Mouse (Mus musculus) adrenal gland, adult 2 months (tissue): Measurements from ENCODE around the gene Id3. TPM values are rescaled to one million over a fixed set of nuclear protein-coding genes. Genes with fewer than 3 reads are reported as not detected.

Source experiments
- DNase-seq: peaks from one replicate; pipeline ENCODE4 v3.0.0; 2021
- polyA plus RNA-seq: library from polyadenylated mRNA; depleted of rRNA; stranded (reverse); fragments of >200 nt; gene quantifications from 2 replicates; pipeline ENCODE4 v1.2.3, GENCODE M21; 2012
- total RNA-seq, 2 experiments: library from RNA; stranded (reverse); gene quantifications; 2 replicates each; pipeline ENCODE4 v1.2.3; 2021

Gene Id3
- total and polyA plus RNA-seq, 3 experiments = 31.5 to 235 (median 70.5) TPM

DNA sequence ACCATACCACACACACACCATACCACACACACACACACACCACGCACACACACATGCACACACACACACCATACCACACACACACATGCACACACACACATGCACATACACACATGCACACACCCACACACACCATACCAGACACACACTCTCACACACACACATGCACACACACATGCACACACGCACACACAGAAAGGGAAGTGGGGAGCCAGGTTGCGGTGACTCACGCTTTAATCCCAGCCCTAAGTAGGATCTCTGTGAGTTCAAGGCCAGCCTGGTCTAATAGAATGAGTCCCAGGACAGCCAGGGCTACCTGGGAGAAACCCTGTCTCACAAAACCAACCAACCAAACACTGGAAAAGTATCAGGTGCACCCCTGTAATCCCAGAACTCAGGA is 18.7 kb upstream of the Id3 start:
- DNase-seq = no peak

DNA sequence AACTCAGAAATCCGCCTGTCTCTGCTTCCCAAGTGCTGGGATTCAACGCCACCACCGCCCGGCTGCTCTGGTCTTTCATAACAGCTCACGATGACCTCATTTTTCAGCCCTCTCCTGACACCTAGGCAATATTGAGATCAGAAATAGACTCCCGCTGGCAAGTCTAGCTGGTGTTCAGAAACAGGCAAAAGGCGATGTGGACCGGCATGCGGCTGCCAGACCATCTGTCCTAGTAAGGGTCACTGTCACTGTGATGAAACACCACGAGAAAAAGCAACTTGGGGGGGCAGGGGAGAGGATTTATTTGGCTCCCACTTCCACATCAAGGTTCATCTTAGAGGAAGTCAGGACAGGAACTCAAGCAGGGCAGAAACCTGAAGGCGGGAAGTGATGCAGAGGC is 17.8 kb upstream of the Id3 start:
- DNase-seq = no peak

DNA sequence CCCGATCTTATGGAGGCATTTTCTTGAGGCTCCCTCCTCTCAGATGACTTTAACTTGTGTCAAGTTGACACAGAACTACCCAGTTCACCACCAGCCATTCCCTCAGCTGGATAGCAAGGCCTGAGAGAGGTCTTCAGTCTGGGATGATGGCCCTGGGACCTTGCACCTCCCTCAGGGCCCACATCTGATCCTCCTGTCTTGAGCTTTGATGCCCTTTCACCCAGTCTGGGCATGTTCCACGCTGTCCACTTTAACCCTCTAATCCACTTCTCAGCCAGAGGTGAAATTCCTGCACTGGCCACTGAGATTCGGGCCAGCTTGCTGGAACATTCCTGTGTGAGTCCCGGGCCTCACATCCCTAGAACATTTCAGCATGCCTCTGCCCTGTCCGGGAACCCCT is 17.3 kb upstream of the Id3 start:
- no peak for DNase-seq

DNA sequence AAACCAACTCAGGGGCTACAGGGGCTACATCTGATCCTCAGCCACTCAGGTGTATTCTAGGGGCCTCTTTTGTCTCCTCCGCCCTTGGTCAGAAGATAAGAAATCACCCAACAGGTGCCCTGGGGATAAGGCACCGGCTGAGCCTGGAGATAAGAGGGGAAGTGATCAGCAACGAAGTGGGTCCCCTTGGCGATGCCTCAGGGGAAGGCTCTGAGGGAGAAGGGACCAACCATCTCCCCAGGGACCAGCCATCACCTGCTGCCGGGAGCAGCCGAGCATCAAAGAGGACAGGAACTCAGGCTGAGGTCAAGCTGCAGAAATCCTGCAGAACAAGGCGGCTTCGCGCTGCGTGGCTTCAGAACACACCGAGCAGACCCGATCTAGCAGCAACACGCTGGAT is 15.6 kb upstream of the Id3 start:
- no peak for DNase-seq

DNA sequence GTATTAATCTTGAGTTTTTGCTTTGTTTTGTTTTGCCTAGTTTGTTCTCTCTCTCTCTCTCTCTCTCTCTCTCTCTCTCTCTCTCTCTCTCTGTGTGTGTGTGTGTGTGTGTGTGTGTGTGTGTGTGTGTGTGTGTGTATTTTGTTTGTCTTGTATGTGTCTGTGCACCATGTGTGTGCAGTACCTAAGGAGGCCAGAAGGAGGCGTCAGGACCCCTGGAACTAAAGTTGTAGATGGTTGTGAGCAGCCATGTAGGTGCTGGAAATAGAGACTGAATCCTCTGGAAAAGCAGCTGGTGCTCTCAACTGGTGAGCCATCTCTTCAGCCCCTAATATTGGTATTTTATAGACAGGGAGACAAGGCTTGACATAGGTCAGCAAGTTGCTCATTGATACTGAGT is 13.5 kb upstream of the Id3 start:
- DNase-seq = no peak

DNA sequence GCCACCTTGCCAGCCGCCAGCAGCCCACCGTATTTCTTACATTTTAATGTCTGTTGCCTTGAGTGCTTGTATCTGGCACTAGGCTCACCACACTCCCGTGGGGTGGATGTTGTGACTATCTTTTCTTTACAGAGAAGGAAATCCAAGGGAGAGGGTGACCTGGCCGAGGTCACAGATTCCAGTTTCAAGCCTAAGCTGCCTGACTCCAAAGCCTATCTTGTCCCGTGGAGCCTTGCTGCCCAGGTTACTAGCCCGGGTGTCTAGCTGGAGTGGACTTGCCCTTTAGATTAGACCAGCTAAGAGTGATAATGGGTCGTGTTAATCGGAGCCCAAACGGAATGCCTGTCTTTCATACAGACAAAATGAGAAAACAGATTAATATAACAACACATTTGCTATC is 9.5 kb upstream of the Id3 start:
- DNase-seq = no peak

DNA sequence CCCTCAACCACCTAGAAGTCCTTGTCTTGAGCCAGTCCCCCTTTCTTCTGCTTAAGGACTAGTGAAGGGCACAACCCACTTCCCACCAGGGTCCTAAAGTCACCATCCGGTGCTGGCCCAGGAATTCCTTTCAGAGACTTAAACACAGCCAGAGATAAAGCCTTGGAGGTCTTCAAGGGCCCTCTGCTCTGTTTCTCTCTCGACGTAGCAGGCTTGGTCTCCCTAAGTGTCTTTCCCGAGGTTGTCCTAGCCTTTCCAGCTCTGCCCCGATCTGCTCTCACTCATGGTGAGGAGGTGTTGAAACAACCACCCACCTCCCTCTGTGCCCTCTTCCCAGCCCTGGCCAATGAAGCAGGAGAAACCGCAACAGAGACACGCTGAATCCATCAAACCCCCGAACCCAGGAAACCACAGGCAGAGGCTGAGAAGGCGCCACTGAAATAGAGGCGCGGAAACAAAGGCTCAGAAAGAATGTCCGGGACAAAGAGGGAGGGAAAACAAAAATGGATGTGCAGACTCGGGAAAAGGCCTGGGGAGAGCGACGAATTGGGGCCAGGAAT is 8.8 kb upstream of the Id3 start:
- peak; percentile 37 for DNase-seq

DNA sequence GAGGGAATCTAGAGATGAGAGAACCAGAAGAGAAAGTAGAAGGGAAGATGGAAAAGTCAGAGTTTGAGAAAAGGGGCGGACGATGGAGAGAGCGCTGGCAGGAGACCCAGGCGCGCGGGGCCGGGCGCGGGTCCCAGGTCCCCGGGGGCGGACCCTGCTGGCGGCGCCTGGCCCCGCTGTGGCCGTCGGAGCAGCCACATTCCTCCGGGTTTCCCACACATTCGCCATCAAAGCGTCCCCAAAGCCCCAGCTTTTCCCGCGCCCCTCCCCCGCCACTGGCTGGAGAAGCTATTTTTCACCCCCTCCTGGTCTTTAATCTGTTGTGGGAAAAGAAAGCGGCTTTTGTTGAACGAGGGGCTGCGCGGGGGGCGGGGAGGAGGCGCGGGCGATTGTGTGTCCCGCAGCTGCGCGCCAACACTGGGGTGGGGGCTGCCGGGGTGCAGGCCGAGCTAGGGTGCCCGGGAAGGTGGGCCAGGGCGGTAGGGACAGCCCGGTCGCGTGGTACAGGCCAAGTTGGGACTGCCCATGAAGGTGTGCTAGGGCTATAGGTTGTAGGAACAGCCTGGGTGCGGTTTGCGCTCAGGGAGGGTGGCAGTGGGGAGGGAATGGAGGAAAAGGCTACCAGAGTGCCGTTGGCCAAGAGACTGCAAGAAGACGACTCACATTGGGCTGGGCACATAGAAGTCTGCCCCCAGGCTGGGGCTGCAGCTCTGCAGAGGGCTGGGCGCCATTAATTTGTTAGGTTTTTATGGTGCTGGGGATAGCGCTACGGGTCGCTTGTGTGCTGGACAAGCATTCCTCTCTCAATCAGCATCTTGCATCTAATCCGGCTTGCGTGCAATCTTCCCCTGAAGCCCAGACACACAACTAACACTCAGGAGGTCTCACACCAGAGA is 8.1 kb upstream of the Id3 start:
- DNase-seq = peak; percentile 56

DNA sequence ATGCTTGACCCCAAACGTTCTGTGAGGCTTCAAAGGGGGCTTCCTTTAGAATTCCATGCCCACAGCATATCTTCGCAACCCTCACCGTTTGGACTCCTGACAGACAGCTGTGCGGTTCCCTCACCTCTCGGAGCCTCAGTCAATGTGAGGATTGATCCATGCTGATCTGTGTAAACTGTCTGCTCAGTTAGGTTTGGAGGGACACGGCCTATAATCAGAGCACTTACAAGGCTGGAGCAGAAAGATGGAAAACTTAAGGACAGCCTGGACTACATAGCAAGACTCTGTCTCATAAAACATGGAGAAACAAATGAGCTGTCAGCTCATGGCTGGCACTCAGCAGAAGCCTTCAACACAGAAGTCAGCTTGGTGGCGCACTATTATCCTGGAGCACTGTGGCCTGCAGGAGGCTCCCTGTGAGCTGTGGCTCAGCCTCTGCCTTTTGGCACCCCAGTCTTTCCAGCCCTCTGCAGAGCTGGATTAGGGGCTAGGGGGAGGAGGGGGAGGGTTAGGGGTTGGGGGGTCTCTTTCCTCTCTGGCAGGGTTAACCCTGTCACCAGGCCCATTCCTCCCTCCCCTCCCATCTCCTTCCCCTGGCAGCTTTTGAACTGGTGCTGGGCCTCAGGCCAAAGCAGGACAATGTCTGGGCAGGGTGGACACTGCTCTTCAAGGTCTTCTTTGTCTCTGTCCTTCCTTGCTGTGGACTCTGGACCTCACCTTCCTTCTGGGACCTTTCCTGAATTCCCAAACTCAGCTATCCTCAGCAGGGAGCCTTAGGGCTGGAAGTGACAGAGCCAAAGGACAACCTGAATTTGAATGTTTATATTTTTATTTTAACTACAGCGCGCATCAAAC is 7.2 kb upstream of the Id3 start:
- peak; percentile 61 for DNase-seq

DNA sequence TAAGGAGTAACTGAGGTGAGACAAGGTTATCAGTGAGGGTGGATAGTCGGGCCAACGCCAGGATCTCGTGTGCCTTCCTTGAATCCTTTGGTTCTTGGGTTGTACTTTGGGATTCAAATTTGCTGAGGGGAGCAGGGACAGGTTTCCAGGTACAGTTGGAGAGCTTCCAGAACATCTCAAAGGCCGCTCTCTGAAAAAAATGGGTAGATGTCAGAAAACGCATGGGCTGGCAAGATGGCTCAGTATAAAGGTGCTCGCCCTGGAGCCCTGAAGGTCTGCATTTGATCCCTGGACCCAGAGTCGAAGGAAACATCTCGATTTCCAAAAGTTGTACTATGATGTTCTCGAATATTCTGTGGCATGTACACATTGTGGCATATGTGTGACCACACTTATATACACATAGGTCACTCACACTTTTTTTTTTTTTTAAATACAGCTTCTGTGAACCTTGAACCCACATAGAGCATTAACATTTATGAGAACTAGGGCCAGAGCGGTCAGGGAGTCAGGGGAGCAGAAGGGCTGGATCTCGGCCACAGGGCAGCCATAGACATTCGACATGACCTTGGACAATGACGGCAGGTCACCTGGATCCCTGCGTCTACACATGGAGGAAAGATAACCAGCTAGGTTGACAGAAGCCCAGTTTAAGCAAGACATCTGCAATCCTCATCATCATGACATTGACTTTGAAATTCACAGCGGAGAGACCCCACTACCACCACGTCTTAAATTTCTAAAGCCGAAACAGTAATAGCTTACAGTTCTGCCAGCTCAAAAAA is 3.8 kb upstream of the Id3 start:
- DNase-seq = peak; percentile 47

DNA sequence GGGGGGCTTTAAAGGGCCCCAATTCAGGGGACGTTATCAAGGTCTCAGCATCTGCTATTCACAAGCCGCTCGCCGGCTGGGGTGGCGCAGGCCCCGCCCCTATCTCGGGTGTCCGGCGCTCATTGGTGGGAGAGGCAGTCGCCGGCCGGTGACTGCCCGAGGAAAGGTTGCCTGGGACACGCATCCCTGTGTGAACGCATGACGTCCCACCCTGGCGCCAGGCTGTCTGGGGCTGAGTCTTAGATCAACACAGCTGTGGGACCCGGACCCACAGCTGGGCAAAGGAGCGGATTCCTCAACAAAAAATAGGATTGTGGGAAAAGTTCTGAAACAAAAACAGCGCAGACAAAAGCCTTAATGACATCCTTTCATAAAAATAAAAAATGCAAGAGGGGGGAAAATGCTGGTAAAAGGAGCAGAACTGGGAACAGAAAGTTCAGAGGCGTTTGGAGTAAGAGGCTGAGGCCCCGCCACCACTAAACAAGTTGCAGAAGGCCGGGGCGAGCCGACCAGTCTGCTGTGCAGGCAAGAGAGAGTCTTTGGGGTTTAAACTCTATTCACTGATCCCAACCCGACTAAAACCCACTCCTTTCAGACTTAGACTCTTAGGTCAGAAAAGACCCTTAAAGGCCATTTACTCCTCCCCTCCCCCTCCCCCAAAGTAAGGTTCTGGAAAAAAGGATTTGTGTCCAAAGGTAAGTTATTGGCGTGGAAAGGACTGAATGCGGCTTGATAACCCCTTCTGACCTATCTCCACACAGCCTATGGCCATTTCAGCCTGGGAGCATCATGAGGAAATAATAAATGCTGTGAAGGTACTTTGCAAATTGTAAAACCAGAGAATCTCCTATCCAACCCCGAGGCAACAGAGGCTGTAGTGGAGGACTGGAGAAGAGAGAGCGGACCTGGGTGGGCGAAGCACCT is 2.7 kb upstream of the Id3 start:
- DNase-seq = peak; percentile 97

DNA sequence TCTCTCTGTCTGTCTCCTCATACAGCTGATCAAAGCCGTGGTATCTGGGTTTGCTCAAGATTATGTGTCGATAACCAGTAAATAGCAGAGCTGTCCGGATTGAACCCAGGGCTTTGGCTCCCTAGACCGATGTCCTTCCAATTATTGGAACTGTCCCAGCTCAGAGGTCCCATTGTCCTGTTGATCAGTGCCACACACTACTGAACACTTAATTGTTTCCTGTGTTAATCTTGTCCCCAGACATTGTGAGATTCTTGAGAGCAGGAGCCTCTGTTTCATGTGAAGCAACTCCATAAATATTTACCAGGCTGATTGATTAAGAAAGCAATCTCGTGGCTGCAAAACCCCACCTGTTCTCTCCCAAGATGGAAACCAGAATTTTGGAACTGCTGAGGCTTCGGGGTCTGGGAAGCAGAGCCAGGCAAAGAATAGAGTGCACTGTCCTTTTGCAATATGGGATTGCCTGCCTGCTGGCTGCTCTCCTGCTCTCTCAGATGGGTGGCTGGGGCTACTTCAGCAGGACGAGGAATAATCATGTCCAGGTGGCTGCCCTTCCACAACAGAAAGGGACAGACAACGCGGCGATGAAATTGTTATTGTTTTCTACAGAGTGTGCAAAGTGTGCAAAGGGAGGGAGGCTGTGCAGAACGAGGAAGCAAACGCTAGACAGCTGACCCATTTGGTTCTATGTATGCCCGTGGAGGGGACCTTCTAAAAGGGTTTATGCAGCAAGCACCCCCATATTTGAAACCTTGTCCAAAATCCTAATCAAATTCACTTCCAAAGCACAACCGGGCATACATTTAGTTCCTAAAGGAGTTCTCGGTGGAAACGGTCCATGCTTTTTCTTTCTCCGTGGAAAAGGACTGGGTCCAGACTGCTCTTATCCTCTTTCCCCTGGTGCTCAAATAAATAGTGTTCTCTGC is 767 bp upstream of the Id3 start:
- DNase-seq = peak; percentile 38

DNA sequence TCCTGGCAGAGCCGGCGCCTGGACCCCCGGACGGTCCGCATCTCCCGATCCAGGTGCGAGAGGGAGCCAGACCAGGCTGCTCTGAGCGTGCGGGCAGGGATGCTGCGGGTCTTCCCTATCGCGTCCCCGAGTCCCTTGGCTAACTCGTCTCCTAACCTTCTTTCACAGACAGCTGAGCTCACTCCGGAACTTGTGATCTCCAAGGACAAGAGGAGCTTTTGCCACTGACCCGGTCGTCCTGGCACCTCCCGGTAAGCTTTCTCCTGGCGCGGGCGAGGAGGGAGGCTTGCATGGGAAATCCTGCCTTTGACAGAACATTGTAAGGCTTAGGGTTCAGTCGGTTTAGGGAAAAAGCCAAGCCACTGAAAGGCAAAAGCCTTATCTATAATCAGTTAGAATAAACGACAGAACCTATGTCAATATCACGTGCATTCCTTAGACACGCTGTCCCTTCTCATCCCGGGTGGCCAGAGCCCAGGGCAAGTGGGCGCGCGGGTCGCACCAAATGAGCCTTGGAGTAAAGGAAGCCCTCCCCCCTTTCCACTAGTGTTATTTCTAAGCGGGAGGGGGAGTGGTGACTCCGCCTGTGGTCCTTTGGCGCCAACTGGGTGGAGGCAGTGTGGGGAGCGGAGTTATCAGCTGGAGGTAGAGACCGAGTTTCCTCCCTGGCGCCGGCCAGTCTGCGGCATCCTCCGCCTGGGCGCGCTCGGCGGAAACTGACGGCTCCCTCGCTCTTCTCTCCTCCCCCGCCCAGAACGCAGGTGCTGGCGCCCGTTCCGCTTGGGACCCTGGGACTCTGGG is 1.0 kb downstream of the Id3 start:
- DNase-seq = peak; percentile 89

DNA sequence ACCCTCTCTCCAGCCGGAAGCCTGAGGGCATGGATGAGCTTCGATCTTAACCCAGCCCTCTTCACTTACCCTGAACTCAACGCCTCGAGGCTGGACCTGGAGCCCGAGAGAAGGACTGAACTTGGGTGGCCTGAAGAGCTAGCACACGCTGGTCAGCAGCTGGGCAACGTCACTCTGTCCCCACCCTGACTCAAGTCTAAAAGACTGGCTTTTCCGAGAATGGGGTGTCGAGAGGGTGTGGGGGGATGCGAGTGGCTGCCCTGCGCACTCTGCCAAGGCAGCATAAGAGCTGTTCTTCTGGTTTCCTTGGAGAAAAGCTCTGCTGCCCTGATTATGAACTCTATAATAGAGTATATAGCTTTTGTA is 1.6 kb downstream of the Id3 start:
- DNase-seq = no peak

DNA sequence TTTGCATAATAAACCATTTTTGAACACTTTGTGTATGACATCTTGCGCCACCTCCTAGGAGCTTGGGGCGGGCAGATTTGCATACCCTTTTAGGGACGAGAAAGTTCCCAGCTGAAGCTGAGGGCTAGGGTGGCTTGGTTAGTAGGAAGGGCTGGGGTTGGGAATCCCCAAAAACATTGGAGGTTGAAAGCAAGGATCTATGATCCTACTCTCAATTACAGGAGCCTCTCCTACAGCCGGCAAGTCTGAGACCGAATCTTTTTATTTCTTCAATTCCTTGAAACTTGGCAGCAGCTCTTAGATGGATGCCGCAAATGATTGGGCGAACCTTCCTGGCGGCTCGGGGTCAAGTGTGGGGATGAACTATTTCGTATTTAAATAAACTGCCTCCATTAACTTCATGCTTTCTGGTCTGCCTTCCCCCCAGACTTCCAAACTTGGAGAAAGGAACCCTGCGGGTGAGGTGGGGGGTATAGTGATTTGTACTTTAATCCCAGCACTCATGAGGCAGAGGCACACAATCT is 2.1 kb downstream of the Id3 start:
- DNase-seq = no peak

DNA sequence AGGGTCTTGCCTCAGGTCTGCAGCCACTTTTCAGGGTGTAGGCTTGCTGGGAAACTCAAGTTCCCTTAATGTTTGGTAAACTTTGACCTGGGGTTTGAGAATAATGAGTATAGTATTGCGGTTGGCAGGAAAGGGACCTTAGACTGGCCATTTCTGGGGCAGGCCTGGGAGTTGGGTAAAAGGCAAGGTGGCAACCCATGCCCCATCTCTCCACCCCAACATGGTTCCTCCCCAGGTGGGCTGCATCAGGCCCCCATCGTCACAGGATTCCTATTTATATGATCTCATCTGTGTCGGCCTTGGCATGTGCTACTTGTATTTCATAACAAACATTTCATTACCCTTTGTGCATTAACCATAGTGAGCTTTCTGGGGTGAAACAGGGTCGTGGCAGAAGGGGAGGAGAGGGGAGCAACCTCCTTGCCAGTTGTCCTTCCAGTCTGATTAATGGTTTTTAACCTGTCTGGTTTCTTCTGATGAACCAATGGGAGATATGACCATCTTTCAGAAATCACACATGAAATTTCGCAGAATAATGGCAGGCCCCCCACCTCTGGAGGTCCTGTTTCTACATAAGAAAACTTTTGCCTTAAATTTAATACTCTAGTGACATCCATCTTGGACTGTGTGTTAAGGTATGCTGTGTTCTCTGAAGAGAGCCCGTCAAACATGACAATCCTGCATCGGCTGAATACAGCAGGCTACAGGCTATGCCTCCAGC is 2.9 kb downstream of the Id3 start:
- no peak for DNase-seq

DNA sequence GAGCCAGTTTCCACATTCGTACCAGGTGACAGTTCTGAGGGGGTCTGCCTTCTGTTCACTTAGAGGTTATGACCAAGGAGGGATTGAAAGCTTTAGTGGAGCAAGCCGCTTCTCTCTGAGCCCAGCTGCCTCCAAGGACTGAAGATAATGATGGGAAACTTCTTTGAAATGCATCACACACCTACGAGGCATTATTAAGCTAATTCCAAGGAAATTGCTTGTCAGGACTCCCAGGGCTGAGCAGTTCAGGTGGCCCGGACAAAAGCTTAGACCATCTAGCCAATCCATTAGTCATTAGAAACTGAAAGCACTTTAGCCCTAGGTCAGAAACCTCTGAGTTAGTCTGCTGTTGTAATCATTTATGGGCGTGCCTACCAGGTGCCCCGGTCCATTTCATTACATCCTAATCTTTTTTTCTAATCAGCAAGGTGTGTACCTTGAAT is 3.4 kb downstream of the Id3 start:
- DNase-seq = peak; percentile 30
